Mouse (Mus musculus): ENCODE results near the gene Zfp867.

Zfp867 gene

DNA sequence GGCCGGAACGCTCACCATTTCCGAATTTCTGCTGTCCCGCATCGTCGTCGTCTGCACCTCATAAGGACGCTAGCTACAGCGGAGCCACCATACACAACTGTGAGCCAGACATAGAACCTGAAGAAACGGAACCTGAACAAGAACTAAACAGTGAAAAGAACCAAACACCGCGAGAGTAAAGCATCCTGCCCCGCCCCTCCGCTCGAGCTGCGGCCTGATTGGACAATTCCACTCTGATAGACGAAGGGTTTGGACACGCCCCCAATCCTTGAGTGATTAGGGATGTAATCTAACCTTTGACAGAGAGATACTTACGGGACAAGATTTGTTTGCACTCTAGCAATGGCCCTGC lies at the start of gene Zfp867:
Gene Zfp867, minus strand, starts transcription at position 149 of the 352 bp plus-strand sequence.
- peak; percentile 90 for DNase-seq

DNA sequence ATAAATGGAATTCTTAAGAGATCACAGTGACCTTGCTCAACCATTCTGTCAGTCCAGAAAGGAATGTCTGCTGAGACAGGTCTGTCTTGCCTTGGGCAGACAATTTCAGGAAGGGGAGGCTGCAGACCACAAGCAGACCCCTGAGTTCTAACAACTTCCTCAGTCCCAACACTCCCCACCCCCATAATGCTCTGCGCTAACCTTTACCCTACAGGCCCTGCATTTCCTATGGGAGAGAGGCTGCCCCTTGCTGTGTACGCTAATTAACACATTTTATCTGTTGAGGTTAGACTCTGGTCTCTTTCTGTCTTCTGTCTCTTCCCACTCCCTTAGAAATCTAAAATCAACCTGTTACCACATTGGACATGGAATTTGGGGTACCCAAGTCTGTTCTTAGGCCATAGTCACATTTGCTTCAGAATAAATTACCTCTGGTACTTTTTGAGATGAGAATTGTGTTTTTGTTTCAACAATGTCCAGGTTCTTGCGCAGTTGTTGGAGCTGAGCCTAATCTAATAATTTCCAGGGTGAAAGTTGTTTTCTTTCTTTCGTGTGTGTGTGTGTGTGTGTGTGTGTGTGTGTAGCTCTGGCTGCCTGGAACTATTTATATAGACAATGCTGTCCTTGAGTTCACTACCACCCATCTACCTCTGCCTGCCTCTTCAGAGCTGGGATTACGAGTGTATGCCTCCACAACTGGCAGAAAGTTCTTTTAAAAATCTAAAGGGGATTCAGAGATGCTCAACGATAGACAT lies 47.6 kb upstream of the Zfp867 start:
- DNase-seq: no peak

DNA sequence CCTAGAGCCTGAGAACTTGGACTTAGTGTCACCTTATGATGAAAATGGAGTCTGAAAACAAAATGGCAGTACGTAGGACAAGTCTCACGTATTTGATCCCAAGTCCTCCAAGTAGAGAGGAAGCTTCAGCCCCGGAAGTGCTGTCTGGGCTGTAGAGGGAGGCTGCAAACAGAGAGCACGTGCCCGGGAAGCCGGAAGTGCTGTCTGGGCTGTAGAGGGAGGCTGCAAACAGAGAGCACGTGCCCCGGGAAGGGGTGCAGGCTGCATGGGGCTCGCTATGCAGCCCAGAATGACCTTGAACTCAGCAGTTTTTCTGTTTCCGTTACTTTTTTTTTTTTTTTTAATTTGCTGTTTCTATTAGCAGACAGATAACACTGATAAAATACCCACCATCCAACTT lies 46.0 kb upstream of the Zfp867 start:
- DNase-seq: no peak

DNA sequence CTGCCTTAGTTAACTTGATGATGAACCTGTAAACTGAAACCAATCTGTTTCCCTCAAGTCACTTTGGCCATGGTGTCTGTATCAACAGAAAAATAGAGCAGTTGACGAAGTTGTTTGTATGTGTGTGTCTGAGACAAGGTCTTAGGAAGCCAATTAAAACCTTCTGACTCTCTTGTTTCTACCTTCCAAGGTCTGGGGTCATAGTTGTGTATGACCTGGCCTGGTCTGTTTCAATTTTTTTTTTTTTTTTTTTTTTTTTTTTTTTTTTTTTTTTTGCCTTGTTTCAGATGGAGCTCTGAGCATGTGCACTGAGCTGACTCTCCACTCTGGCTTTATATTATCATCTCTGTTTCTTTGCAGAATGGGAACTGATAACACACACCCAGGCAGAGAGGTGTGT lies 45.2 kb upstream of the Zfp867 start:
- no peak for DNase-seq

DNA sequence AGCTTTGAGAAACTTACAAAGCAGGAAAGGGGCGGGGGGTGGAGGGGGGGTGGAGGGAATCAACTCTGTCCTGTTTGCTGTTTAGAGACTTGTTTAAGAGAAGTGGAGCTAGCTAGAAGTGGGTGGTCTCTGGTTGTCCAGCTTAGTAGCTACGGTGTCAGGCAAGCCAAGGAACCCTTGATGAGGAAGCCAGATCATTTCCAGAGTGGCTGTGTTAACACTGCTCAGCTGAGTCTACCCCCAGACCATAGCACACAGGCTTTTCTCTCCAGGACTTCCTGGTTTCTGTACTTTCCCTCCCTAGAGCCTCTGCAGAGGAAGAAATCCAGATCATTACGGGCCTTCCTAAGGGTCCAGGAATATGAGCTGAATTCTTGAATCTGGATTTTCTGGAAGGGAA lies 42.5 kb upstream of the Zfp867 start:
- no peak for DNase-seq

DNA sequence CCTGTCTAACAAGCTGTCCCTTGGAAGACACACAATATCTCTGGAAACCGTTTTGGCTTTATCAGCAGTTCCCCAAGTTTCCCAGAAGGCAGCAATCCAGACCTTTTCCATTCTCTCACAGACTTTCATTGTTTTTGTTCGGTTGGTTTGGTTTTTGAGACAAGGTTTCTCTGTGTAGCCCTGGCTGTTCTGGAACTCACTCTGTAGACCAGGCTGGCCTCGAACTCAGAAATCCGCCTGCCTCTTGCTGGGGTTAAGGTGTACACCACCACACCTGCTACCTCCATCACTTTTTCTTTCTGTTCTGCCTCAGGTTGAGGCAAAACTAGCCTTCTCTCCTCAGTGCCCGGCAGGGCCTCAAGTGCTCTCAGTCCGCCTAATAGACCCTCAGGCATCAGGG lies 42.1 kb upstream of the Zfp867 start:
- no peak for DNase-seq

DNA sequence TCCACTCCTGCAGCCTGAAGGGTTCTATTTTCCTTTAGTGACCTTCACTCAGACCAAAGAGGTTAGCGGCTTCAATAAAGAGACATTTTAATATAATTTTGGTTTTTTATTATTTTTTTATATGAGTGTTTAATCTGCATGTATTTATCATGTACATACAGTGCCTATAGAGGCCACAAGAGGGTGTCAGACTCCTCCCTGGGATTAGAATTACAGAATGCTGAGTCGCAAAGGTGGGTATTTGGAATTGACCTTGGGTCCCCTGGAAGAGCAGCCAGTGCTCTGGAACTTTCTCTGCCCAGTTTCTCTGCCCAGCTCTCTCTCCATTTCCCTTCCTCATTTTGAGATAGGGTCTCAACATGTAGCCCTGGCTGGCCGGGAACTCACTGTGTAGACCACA lies 41.3 kb upstream of the Zfp867 start:
- DNase-seq: no peak

DNA sequence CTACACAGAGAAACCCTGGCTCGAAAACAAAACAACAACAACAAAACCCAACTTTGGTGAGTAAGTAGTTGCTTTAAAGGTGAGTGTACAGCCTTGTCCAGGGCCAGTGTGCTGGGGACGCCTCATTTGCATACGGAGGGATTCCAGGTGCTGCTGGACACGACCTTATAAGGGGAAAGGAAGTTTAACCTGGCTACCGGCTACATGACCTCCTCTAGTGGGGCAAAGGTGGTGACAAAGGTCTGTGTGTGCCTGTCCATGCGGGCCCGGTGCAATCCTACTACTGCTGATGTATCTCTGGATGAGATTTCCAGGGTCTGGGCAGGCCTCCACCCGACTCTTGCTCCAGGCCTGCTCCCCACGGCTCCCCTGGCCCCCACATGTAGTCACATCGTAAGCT lies 40.5 kb upstream of the Zfp867 start:
- no peak for DNase-seq

DNA sequence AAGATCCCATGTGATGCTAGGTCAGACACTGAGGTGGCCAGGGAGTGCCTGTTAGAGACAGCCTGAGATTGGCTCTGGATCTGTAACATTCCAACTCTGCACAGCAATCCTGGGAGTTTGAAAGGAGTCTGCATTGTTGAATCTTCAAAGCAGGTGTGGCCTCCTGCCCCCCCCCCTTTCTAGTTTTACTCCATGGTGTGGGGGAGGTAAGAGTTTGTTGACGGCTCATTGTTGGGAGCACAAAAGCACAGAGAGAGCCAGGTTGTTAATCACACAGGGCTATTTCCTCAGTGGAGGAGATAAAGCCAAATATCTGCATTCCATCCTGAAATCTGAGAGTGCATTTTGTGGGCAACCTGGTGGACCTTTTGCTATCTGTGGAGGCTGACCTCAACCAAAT lies 39.3 kb upstream of the Zfp867 start:
- no peak for DNase-seq

DNA sequence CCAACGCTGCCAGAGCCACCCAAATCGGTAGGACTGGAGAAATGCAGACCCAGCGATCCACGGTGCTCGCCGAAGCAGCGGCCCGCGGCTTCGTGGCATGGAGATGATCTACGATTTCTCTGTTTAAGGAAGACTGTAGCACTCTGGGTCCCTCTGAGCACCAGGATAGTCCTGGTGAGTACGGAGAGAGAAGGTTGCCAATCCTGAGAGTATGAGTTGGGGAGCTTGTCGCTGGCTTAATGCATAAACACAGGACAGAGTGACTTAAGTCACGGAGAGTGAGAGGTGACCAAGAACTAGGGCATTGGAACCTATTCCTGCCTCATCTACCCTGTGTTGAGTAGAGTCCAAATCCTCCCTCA lies 34.4 kb upstream of the Zfp867 start:
- DNase-seq: no peak

DNA sequence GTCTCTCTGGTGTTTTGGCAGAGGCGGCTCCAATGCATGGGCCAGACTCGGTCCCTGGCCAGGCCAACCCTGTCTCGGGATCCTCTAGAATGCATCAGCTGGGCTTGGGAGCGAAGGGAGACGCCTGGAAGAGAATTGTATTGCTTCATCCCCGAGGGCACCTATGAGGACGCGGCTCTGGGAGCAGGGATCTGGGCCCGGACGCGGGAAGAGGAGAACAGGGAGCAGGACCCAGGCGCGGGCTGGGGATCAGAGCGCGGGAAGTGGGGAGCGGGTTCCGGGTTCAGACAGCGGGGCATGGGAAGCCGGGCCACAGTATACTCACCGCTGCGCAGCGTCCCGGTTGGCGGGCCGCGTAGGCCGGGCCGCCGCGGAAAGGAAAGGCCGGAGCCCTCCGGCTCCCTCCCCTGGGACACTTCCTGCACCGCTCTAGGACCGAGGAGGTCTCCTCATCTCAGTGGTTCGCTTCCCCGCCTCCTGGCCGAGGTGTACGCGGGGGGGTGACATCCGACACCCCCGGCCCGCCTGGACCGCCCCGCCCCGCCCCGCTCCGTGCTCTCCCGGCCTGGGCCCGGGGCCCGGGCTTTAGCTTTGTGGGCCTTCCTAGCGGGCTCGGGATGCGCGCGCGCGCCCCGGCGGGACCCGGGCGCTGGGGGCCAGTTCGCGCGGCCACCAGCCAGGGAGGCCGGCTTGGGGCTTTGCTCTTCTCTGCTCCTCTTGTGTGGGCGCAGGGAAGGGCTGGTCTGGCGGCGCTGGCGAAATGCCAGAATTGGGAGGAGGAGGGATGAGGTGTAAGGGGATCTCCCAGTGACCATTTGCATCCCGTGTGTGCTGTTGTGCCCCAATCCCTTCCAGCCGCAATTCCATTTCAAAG lies 33.8 kb upstream of the Zfp867 start:
- peak; percentile 89 for DNase-seq

DNA sequence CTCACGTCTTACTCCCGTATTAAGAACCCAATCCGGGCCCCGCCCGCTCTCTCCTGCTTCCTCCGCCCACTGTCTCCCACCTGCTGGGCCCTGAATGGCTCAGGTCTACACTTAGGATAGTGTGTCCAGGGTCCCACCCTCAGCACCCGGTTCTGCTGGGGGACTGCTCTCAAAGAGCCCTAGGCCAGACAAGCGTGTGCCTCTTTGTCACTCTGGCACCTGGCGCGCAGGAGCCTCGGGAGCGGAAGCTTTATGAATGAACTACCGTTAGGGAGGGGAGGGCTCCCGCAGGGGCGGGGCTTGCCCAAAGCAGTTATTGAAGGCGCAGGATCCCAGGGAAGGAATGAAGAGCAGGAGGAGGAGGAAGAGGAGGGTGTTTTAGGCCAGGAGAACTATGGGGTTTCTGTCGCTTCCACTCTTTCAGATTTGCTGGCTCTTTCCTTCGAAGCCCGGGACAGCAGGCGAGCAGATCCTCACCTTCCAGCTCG lies 33.1 kb upstream of the Zfp867 start:
- DNase-seq: peak; percentile 58

DNA sequence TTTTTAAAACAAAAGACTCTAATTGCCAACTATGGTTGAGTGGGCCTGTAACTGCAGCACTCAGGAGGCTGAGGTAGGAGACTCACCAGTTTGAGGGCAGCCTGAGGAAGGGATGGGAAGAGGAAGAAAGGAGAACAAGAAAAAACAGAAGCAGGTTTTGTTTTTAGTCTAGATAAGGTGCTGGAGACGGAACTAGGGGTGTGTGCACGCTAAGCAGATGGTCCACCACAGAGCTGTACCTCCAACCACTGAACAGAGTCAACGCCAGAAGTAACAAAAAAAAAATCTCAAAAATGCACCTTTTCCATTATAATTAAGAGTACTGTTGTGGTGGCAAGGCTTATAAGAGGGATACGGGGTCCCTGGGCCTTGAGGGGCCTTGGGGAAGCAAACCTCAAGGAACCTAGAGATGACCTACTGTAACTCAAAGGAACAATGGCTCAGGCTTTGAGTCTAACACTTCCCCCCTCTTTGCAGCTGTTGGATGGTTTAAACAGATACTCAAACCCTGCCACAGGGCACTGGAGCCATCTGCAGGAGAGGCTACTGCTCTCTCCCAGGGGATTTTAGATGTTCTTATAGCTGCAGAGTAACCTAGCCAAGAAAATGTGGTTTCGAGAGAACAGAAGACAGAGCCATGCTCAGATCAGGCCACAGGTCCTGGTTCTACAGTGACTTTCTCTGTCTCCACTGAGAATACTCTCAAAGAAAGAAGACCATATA lies 29.9 kb upstream of the Zfp867 start:
- no peak for DNase-seq

DNA sequence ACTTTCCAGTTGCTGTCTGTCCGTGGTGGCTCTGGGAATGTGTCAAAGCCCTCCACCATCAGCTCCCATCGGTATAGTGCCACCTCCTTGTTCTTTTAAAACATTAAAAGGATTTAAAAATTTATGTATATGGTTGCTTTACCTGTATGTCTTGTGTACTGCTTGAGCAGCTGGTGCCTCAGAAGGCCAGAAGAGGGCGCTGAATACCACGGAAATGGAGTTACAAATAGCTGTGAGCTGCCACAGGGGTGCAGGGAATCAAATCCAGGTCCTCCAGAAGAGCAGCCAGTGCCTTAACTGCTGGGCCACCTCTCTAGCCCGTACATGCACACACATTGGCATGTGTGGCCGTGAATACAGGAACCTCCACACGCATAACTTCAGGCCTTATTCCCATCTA lies 25.5 kb upstream of the Zfp867 start:
- no peak for DNase-seq

DNA sequence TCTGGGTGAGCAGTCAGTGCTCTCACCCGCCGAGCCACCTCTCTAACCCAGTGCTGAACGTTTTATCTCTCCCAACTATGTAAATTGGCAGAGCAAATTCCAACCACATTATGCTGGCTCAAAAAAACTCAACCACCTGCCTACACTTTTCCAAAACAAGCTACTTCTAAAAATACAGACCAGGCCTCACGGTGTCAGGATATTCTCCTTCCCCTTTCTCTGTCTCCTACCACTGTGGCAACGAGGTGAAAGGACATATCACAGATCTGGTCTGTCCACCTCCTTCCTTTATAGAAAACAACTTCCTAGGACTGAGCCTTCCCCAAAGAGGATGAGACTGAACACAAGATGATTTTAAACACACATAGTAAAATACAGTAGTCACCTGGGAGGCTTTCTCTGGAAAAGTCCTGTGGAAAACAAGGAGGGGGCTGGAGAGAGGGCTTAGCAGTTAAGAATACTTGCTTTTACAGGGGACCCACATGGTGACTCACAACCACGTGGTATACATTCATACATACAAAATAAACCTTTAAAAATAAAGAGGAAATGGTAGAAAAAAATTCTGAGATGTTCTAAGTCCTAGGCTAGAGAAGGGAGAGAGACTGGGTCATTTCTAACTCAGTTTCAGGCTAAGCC lies 24.5 kb upstream of the Zfp867 start:
- DNase-seq: no peak

DNA sequence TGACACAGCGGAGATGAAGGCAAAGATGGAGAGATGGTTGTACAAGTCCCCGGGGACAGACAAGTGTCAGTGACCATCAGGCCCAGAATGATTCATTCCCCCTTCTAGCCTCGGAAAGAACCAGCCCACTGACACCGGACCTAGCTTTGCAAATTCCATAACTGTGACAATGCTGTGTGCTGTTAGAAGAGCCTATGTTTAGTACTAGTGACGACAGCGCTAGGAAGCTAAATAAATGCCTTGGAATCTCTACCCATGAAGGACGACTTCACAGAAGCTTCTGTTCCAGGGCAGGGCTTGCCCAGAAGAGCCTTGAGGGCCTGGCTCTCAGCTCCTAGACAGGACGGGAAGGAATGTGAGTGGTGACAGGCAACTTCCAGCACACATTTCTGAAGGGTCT lies 13.9 kb upstream of the Zfp867 start:
- DNase-seq: no peak

DNA sequence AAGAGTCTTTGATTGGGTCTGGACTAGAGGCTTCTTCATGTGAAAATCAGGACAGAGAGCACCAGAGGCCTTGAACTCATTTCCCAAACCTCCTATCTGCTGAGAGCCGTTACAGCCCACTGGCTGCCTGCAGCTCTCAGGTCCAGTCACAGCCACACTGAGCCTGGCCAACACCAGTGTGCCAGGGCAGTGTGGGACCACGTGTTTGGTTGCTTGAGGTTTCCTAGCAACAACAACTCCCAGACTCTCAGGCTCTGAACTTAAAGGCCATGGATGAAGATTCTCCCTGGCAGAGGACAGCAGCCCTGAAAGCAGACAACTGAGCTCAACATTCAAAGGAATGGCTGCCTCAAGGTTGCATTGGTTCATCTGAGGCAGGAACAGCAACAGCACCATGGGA lies 13.4 kb upstream of the Zfp867 start:
- DNase-seq: no peak

DNA sequence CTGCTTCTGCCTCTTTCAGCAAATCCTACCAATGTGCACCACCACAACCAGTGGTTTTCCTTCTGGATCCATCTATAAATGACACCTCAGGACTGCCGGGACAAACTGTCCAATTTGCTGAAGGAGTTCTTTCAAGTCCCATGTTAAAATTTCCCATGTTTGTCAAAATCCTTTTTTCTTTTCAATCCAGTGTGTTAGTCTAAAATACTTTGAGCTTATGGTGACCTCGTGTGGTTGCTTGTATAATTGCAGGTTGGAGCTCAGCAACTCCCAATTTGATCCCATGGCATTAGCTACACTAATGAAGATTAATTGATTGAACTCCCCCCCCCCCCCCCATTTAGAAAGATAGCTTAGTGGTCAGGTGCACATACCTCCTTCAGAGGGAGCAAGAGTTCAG lies 10.9 kb upstream of the Zfp867 start:
- peak; percentile 70 for DNase-seq

DNA sequence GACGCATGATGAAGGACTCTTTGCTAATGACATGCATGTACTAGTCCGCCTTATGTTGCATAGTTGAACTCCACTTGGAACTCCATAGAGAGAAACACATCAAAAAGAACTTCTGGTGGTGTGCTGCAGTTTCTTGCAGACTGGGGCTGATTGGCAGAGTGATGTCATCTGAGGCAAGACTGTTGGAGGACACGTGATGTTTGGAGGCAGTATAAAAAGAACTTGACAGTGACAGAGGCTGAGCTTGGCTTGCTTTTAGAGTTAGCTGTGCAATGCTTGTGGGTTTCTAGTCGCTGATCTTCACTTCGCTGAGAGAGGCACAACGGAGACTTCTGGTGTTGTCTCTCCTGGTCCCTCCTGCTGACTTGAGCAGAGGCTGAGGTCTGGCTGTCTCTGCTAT lies 5.0 kb upstream of the Zfp867 start:
- DNase-seq: no peak

DNA sequence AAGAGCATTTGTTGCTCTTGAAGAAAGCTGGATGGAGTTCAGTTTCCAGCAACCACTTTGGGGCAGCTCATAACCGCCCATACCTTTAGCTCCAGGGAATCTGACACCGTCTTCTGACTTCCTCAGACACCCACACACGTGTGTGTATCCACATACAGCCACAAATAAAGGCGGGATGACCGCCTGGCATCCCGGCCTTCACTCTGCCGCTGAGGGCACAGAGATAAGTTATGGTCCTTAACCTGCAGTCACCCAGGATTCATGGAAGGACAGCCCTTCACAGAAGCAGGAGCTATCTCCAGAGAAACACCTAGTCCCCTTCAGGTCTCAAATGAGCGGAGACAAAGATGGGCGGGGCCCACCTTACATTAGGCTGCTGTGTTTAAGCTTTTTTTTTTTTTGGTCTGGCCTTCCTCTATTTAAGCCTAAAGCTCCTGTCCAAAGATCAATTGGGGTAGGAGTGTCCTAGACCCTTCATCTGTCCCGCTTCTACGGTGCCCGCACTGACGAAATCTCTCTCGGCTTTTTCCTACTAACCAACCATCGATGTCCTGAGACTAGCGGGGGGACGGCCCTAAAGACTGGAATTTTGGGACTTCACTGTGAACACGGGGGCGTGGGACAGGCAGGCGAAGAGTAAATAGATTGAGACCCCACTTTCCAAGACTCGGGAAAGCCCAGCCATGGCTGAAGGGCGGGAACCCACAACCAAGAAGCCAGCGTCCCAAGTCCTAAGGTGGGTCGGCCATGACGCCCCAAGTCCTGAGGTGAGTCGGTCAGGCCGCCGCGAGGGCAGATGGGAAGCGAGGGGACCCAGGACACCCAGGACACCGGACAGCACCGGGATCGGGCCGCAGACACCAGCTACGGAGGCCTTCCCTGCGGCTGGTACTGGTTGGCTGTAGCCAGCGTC lies 605 bp downstream of the Zfp867 start:
- DNase-seq: no peak

DNA sequence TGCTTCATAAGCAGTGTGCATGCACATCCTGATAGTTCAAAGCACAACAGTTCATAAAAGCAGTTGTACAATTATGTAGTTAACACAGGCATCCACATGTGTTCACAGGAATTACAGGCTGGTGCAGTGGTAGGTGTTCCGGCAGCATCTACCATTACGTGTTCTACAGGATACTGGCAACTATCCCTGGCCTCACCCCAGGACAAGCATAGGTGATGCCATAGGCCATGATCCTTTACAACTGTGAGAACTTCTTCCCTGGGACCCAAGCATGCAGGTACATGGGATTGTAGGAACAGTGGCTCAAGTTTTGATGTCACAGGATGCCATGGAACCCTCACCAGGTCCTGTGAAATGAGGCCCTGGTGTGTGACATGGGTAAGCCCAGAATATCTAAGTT lies 11.8 kb downstream of the Zfp867 start:
- DNase-seq: no peak

DNA sequence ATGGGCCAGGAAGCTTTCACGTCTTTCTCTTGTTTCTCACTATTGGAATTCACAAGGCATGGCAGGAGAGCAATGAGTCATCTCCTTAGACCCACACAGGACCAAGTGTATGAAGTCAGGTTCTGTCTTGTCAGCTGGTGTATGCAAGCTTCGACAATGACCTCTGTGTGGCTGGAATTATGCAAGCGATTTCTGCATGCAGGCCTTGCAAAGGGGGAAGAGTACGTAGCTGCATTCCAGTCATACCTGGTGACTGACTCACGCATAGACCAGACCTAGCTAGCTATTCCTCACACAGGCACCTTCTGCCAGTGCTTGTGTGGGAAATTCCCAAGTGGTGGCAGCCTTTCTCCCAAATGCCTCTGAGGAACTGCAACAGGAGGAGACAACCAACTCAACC lies 13.3 kb downstream of the Zfp867 start:
- DNase-seq: peak; percentile 74

Measured in lung, postnatal 14 days (tissue).